ENCODE assay signal across 9 mouse cellular contexts in genomic region chr17:43241134-43241533, GRCm38 (mm10). TPM values are rescaled to one million over a fixed set of nuclear protein-coding genes. Genes with fewer than 3 reads are reported as not detected.
DNase-seq lines count a peak whose midpoint lies in the region; ATAC-seq and TF ChIP-seq lines count a peak whose summit lies in the region.
"Had no signal": no experiment of that assay in that cellular context is flagged by ENCODE, and none has a peak within 500 bp of the region (broad histone marks: within the 10 kb centered on the region; RNA-seq: fewer than 3 reads in every experiment).

No protein-coding gene starts in this region.

- no peak overlapping the region for H3K27ac ChIP-seq in layer of hippocampus, adult 2 months
- no peak overlapping the region for H3K27ac ChIP-seq in midbrain, embryonic 14.5 days (replicated peaks; ENCODE audit: low read depth, low read length)

- WGBS in midbrain, embryonic 14.5 days = 59% methylated on average over 10 of the region's 10 CpGs

- intact Hi-C loops in heart, postnatal 10 days (cut with DNase I) = no loop called here

- DNase-seq in layer of hippocampus, adult 2 months (ENCODE audit: low spot score in 2 of 2) = peak; percentile 12 to 17
- no peak for DNase-seq in layer of hippocampus, postnatal 25 days (ENCODE audit: extremely low spot score in 1 of 2, low spot score in 1 of 2)
- peak; percentile 61 for DNase-seq in brain, adult 2 months (ENCODE audit: low read depth, low spot score)
- peak; percentile 86 to 87 for DNase-seq in heart, postnatal 10 days
- DNase-seq in kidney, postnatal 25 days = peak; percentile 87 to 89
- peak; percentile 75 for DNase-seq in midbrain, embryonic 14.5 days
- no peak for DNase-seq in thymus, postnatal 10 days (ENCODE audit: low spot score in 2 of 2)
- no peak for DNase-seq in cerebellum, adult 9-10 months

- no peak overlapping the region for H3K4me3 ChIP-seq in layer of hippocampus, adult 2 months
- H3K4me3 ChIP-seq in midbrain, embryonic 14.5 days (replicated peaks; ENCODE audit: low read depth, low read length) = no peak overlapping the region

- no peak for TF ChIP-seq CTCF in layer of hippocampus, adult 2 months (conservative IDR thresholded peaks at IDR 0.05)

- H3K36me3 ChIP-seq in midbrain, embryonic 14.5 days (ENCODE audit: control insufficient read depth, insufficient read depth, low read length) = no peaks in the 10 kb centered on the region

- no peaks in the 10 kb centered on the region for H3K9me3 ChIP-seq in midbrain, embryonic 14.5 days (ENCODE audit: control insufficient read depth, low read length)

- H3K4me2 ChIP-seq in midbrain, embryonic 14.5 days (ENCODE audit: low read length) = no peak overlapping the region

- no peaks in the 10 kb centered on the region for H3K4me1 ChIP-seq in midbrain, embryonic 14.5 days (ENCODE audit: control insufficient read depth, insufficient read depth, low read length)

- H3K27me3 ChIP-seq in midbrain, embryonic 14.5 days (ENCODE audit: control insufficient read depth, insufficient read depth, low read length) = no peaks in the 10 kb centered on the region

- no peak overlapping the region for H3K9ac ChIP-seq in midbrain, embryonic 14.5 days (replicated peaks; ENCODE audit: low read length)

- ATAC-seq in midbrain, embryonic 14.5 days (ENCODE audit: low FRiP score, low TSS enrichment) = no peak; the same call in 1 of the 2 replicates

RNA-seq across cellular contexts. Expression of gene Adgrf1, which starts 29.0 kb away (rescaled TPM):
- total RNA-seq in layer of hippocampus, adult 2 months (2021) = not detected
- total RNA-seq in layer of hippocampus, postnatal 25 days (2021) = not detected
- not detected for total RNA-seq in heart, postnatal 10 days (2021)
- polyA plus RNA-seq in midbrain, embryonic 14.5 days (2014; fragmentation: Nextera tagmentation; extraction: Ambion mirVana) = not detected in 2 replicates
- total RNA-seq: MEL had no signal

Comparison
In these comparisons a context has a peak if more than half of its experiments do, and no peak if none do; other contexts are left out.
1. DNase-seq: peak in layer of hippocampus, adult 2 months (2 of 2), brain, adult 2 months (single experiment), heart, postnatal 10 days (2 of 2), kidney, postnatal 25 days (2 of 2) and midbrain, embryonic 14.5 days (single experiment); none in layer of hippocampus, postnatal 25 days (0 of 2), thymus, postnatal 10 days (0 of 2) and cerebellum, adult 9-10 months (single experiment).